Mouse (Mus musculus): ENCODE results near the gene Tmem233.

DNA sequence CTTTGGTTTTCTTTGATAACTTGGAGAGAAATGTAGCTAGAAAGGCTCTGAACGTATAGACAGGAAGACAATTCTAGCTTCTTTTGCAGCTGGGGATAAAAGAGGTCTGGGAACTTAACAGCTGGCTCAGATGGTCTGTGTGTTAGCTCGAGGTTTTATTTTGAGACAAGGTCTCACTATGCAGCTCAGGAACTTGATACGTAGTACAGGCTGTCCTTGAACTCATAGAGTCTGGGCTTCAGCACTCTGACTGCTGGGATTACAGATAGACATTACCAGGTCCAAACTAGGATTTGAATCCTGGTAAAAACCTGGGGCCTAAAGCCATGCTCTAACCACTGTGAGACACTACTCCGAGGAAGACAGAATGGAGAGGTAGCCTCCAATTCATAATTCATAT, 36.8 kb downstream of the Tmem233 start:
- TF ChIP-seq CTCF (IDR thresholded peaks at IDR 0.05; ENCODE audit: low read depth): no peak
- no peak for TF ChIP-seq EP300 (IDR thresholded peaks at IDR 0.05; ENCODE audit: low read depth)

Measured in heart, postnatal 0 days (tissue).